Mouse (Mus musculus): ENCODE results near the gene Sh2d5. TPM values are rescaled to one million over a fixed set of nuclear protein-coding genes. Genes with fewer than 3 reads are reported as not detected.
A peak's percentile ranks its signal among the peaks of the same experiment; 100 is the strongest.

Gene Sh2d5
- 0.19 and 0.34 TPM in 2 replicates for polyA plus RNA-seq (2014; fragmentation: Nextera tagmentation; extraction: Ambion mirVana)

- under 1% methylated on average over 69 of the region's 74 CpGs for WGBS
- ATAC-seq (ENCODE audit: insufficient number of reproducible peaks, insufficient read depth, low FRiP score, low read depth): peak; percentile 68
- Histone ChIP-seq H3K27me3 (ENCODE audit: control insufficient read depth, insufficient read depth, low read length) (peaks cover 40% of the 10 kb centered on the region), H3K9ac (ENCODE audit: low read length) (peak within 1 kb of the TSS; percentile 64), H3K4me2 (ENCODE audit: low read length) (peak within 1 kb of the TSS; percentile 100), H3K27ac (replicated peaks in 1 of 2; ENCODE audit: control insufficient read depth in 1 of 2, insufficient read depth in 1 of 2, low read depth in 2 of 2, low read length in 2 of 2) (no peak within 1 kb of the TSS), H3K36me3 (ENCODE audit: control insufficient read depth, insufficient read depth, low read length) (peaks cover 27% of the 10 kb centered on the region), H3K4me1 (ENCODE audit: control insufficient read depth in 2 of 2, insufficient read depth in 2 of 2, low read length in 2 of 2) (peaks cover 17 to 30% of the 10 kb centered on the region in 2 experiments), H3K9me3 (ENCODE audit: control insufficient read depth, low read length) (no peaks in the 10 kb centered on the region), H3K4me3 (ENCODE audit: control insufficient read depth in 1 of 2, insufficient read depth in 1 of 2, low read depth in 1 of 2, low read length in 2 of 2) (peak within 1 kb of the TSS; percentile 53 to 58)
These were observed at the start of gene Sh2d5, which contains the start of gene Kif17 for GRCm38 (mm10) chr4:138250088-138250960. Gene Sh2d5, plus strand, starts transcription at chr4:138250403. Gene Kif17, plus strand, starts transcription at chr4:138250435.

- Histone ChIP-seq H3K4me1 (ENCODE audit: control insufficient read depth in 2 of 2, insufficient read depth in 2 of 2, low read length in 2 of 2) (no peaks in the 10 kb centered on the region), H3K4me3 (ENCODE audit: control insufficient read depth in 1 of 2, insufficient read depth in 1 of 2, low read depth in 1 of 2, low read length in 2 of 2) (no peak overlapping the region), H3K27ac (replicated peaks in 1 of 2; ENCODE audit: control insufficient read depth in 1 of 2, insufficient read depth in 1 of 2, low read depth in 2 of 2, low read length in 2 of 2) (no peak overlapping the region), H3K9ac (ENCODE audit: low read length) (no peak overlapping the region), H3K27me3 (ENCODE audit: control insufficient read depth, insufficient read depth, low read length) (no peaks in the 10 kb centered on the region), H3K9me3 (ENCODE audit: control insufficient read depth, low read length) (no peaks in the 10 kb centered on the region), H3K4me2 (ENCODE audit: low read length) (no peak overlapping the region), H3K36me3 (ENCODE audit: control insufficient read depth, insufficient read depth, low read length) (peaks cover 95% of the 10 kb centered on the region)
- ATAC-seq (ENCODE audit: insufficient number of reproducible peaks, insufficient read depth, low FRiP score, low read depth): no peak
- 76% methylated on average over 3 of the region's 3 CpGs for WGBS
These were observed 49.4 kb upstream of the Sh2d5 start for GRCm38 (mm10) chr4:138200769-138201168.

GRCm38 (mm10) chr4:138201696-138202095 lies 48.5 kb upstream of the Sh2d5 start:
- no peaks in the 10 kb centered on the region for H3K9me3 ChIP-seq (ENCODE audit: control insufficient read depth, low read length)
- no peak overlapping the region for H3K4me2 ChIP-seq (ENCODE audit: low read length)
- 0 out of 4 replicates have a peak overlapping the region, but pooled peaks of 1 of the 2 experiments have one; percentile 6 for H3K27ac ChIP-seq (replicated peaks in 1 of 2; ENCODE audit: control insufficient read depth in 1 of 2, insufficient read depth in 1 of 2, low read depth in 2 of 2, low read length in 2 of 2)
- WGBS: 33% methylated on average over 9 of the region's 9 CpGs
- H3K4me1 ChIP-seq (ENCODE audit: control insufficient read depth in 2 of 2, insufficient read depth in 2 of 2, low read length in 2 of 2): no peaks in the 10 kb centered on the region
- no peak for ATAC-seq (ENCODE audit: insufficient number of reproducible peaks, insufficient read depth, low FRiP score, low read depth)
- H3K9ac ChIP-seq (ENCODE audit: low read length): no peak overlapping the region
- H3K4me3 ChIP-seq (ENCODE audit: control insufficient read depth in 1 of 2, insufficient read depth in 1 of 2, low read depth in 1 of 2, low read length in 2 of 2): no peak overlapping the region
- H3K27me3 ChIP-seq (ENCODE audit: control insufficient read depth, insufficient read depth, low read length): no peaks in the 10 kb centered on the region
- peaks cover 93% of the 10 kb centered on the region for H3K36me3 ChIP-seq (ENCODE audit: control insufficient read depth, insufficient read depth, low read length)

GRCm38 (mm10) chr4:138210116-138210515 lies 40.1 kb upstream of the Sh2d5 start:
- Histone ChIP-seq H3K4me2 (ENCODE audit: low read length) (no peak overlapping the region), H3K27ac (replicated peaks in 1 of 2; ENCODE audit: control insufficient read depth in 1 of 2, insufficient read depth in 1 of 2, low read depth in 2 of 2, low read length in 2 of 2) (no peak overlapping the region), H3K9me3 (ENCODE audit: control insufficient read depth, low read length) (no peaks in the 10 kb centered on the region), H3K4me3 (ENCODE audit: control insufficient read depth in 1 of 2, insufficient read depth in 1 of 2, low read depth in 1 of 2, low read length in 2 of 2) (no peak overlapping the region), H3K4me1 (ENCODE audit: control insufficient read depth in 2 of 2, insufficient read depth in 2 of 2, low read length in 2 of 2) (no peaks in the 10 kb centered on the region), H3K36me3 (ENCODE audit: control insufficient read depth, insufficient read depth, low read length) (peaks cover 47% of the 10 kb centered on the region), H3K9ac (ENCODE audit: low read length) (no peak overlapping the region), H3K27me3 (ENCODE audit: control insufficient read depth, insufficient read depth, low read length) (no peaks in the 10 kb centered on the region)
- ATAC-seq (ENCODE audit: insufficient number of reproducible peaks, insufficient read depth, low FRiP score, low read depth): no peak
- WGBS: 90% methylated on average over 5 of the region's 5 CpGs

GRCm38 (mm10) chr4:138213861-138214260 lies 36.3 kb upstream of the Sh2d5 start:
- ATAC-seq (ENCODE audit: insufficient number of reproducible peaks, insufficient read depth, low FRiP score, low read depth): no peak
- Histone ChIP-seq H3K4me1 (ENCODE audit: control insufficient read depth in 2 of 2, insufficient read depth in 2 of 2, low read length in 2 of 2) (peaks cover 7 to 17% of the 10 kb centered on the region in 2 experiments), H3K4me3 (ENCODE audit: control insufficient read depth in 1 of 2, insufficient read depth in 1 of 2, low read depth in 1 of 2, low read length in 2 of 2) (no peak overlapping the region), H3K9me3 (ENCODE audit: control insufficient read depth, low read length) (no peaks in the 10 kb centered on the region), H3K27me3 (ENCODE audit: control insufficient read depth, insufficient read depth, low read length) (no peaks in the 10 kb centered on the region), H3K9ac (ENCODE audit: low read length) (no peak overlapping the region), H3K27ac (replicated peaks in 1 of 2; ENCODE audit: control insufficient read depth in 1 of 2, insufficient read depth in 1 of 2, low read depth in 2 of 2, low read length in 2 of 2) (no peak overlapping the region), H3K4me2 (ENCODE audit: low read length) (no peak overlapping the region), H3K36me3 (ENCODE audit: control insufficient read depth, insufficient read depth, low read length) (peaks cover 15% of the 10 kb centered on the region)
- WGBS: 66% methylated on average over 3 of the region's 3 CpGs

- 45% methylated on average over 13 of the region's 13 CpGs for WGBS
- H3K4me3 ChIP-seq (ENCODE audit: control insufficient read depth in 1 of 2, insufficient read depth in 1 of 2, low read depth in 1 of 2, low read length in 2 of 2): peak overlapping the region; percentile 81 to 100
- H3K4me2 ChIP-seq (ENCODE audit: low read length): peak overlapping the region; percentile 69
- H3K4me1 ChIP-seq (ENCODE audit: control insufficient read depth in 2 of 2, insufficient read depth in 2 of 2, low read length in 2 of 2): peaks cover 7 to 33% of the 10 kb centered on the region in 2 experiments
- ATAC-seq (ENCODE audit: insufficient number of reproducible peaks, insufficient read depth, low FRiP score, low read depth): no peak
- H3K36me3 ChIP-seq (ENCODE audit: control insufficient read depth, insufficient read depth, low read length): peaks cover 7% of the 10 kb centered on the region; the same call in 1 of the 2 replicates
- H3K27ac ChIP-seq (replicated peaks in 1 of 2; ENCODE audit: control insufficient read depth in 1 of 2, insufficient read depth in 1 of 2, low read depth in 2 of 2, low read length in 2 of 2): peak overlapping the region; percentile 98 to 100
- peak overlapping the region; percentile 96 for H3K9ac ChIP-seq (ENCODE audit: low read length)
- H3K9me3 ChIP-seq (ENCODE audit: control insufficient read depth, low read length): no peaks in the 10 kb centered on the region
- no peaks in the 10 kb centered on the region for H3K27me3 ChIP-seq (ENCODE audit: control insufficient read depth, insufficient read depth, low read length)
These were observed 34.5 kb upstream of the Sh2d5 start for GRCm38 (mm10) chr4:138215671-138216199.

GRCm38 (mm10) chr4:138216200-138216890 lies 33.9 kb upstream of the Sh2d5 start, which contains the start of gene Hp1bp3:
Gene Hp1bp3, plus strand, starts transcription at chr4:138216296.
- ATAC-seq (ENCODE audit: insufficient number of reproducible peaks, insufficient read depth, low FRiP score, low read depth): peak; percentile 62
- Histone ChIP-seq H3K36me3 (ENCODE audit: control insufficient read depth, insufficient read depth, low read length) (peaks cover 7% of the 10 kb centered on the region; the same call in 1 of the 2 replicates), H3K27me3 (ENCODE audit: control insufficient read depth, insufficient read depth, low read length) (no peaks in the 10 kb centered on the region), H3K27ac (replicated peaks in 1 of 2; ENCODE audit: control insufficient read depth in 1 of 2, insufficient read depth in 1 of 2, low read depth in 2 of 2, low read length in 2 of 2) (peak within 1 kb of the TSS; percentile 100), H3K4me3 (ENCODE audit: control insufficient read depth in 1 of 2, insufficient read depth in 1 of 2, low read depth in 1 of 2, low read length in 2 of 2) (peak within 1 kb of the TSS; percentile 81 to 100), H3K9me3 (ENCODE audit: control insufficient read depth, low read length) (no peaks in the 10 kb centered on the region), H3K4me2 (ENCODE audit: low read length) (peak within 1 kb of the TSS; percentile 69), H3K4me1 (ENCODE audit: control insufficient read depth in 2 of 2, insufficient read depth in 2 of 2, low read length in 2 of 2) (peaks cover 7 to 39% of the 10 kb centered on the region in 2 experiments), H3K9ac (ENCODE audit: low read length) (peak within 1 kb of the TSS; percentile 96)
- under 1% methylated on average over 56 of the region's 84 CpGs for WGBS
